Mouse (Mus musculus) E14TG2a.4 (cell line): Measurements from ENCODE around the gene Tctex1d1.

Experiments used
- CTCF ChIP-seq: conservative IDR thresholded peaks from 2 replicates; pipeline ENCODE4 v1.5.1; 2014; ENCODE audit warnings: low read length
- POU5F1 ChIP-seq: IDR thresholded peaks from 2 replicates; pipeline ENCODE4 v1.6.1; 2014; ENCODE audit warnings: low read length, borderline replicate concordance

DNA sequence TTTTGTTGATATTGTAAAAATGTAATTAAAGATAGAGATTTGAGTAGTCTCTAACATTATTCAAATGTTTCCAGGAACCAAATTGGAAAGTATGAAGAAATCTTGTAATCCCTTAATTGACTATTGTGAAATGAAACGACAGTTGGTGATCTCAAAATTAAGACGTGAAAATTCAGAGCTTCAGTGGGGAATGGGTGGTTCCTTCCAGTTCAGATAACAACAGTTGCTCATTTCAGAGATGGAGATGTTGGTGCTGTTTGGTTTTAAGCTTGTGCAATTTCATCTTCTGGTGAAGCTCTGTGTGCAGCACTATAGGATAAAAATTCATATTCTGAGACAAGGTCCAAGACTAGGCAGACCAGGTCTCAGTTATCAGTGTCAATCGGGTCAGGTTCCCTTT, 6.3 kb upstream of the Tctex1d1 start:
- TF ChIP-seq CTCF (no peak), POU5F1 (no peak)
